Mouse (Mus musculus): ENCODE data around the gene Psmc6. TPM values are rescaled to one million over a fixed set of nuclear protein-coding genes. Genes with fewer than 3 reads are reported as not detected.
A peak's percentile ranks its signal among the peaks of the same experiment; 100 is the strongest.

Gene Psmc6
- polyA plus RNA-seq, 1 experiment from 2014 or later, result 198 TPM

DNA sequence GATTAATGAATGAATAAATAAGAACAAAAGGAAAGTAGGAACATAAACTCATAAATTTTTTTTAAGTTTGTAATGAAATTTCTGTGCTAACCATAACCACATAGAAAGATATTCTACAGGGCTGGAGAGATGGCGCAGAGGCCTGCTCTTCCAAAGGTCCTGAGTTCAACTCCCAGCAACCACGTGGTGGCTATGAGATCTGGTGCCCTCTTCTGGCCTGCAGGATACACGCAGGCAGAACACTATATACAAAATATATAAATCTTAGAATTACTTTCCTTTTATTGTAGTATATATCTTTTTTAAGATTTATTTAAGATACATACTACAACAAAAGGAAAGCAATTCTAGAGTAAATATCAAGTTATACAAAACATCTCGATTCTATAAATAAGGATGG is 53.3 kb downstream of the Psmc6 start:
- ATAC-seq (ENCODE audit: low FRiP score, low TSS enrichment), result no peak
- Histone ChIP-seq H3K4me3 (ENCODE audit: low read length) (no peak overlapping the region), H3K27me3 (ENCODE audit: control insufficient read depth, insufficient read depth, low read length) (no peaks in the 10 kb centered on the region), H3K4me1 (ENCODE audit: control insufficient read depth, insufficient read depth, low read length) (peaks cover 12% of the 10 kb centered on the region; the same call in 1 of the 2 replicates), H3K9me3 (ENCODE audit: control insufficient read depth, low read length) (no peaks in the 10 kb centered on the region), H3K4me2 (replicated peaks; ENCODE audit: low read depth, low read length) (no peak overlapping the region), H3K36me3 (ENCODE audit: control insufficient read depth, insufficient read depth, low read length) (peaks cover 32% of the 10 kb centered on the region), H3K9ac (ENCODE audit: low read depth, low read length) (no peak overlapping the region), H3K27ac (ENCODE audit: low read depth, low read length) (no peak overlapping the region)
- WGBS, result 86% methylated on average over 4 of the region's 4 CpGs

DNA sequence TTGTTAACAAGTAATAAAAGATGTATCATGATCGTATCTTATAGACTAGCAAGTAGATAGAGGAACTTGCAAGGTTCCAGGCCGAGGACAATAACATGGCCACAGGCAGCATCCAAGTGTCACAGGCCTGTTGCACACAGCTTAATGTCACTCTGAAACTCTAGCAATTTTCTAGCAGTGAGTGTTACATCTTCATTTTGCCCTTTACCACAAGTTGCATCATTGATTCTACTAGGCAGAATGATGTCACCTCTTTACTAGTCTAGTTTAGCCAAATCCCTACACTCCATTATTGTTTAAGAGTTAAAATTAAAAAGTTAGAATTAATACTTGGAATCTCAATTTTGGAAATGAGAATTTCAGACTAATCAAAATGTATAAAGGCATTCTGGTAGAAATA is 56.0 kb downstream of the Psmc6 start:
- no peak overlapping the region for H3K4me3 ChIP-seq (ENCODE audit: low read length)
- no peak overlapping the region for H3K9ac ChIP-seq (ENCODE audit: low read depth, low read length)
- peaks cover 14% of the 10 kb centered on the region; the same call in 1 of the 2 replicates for H3K36me3 ChIP-seq (ENCODE audit: control insufficient read depth, insufficient read depth, low read length)
- no peak overlapping the region for H3K4me2 ChIP-seq (replicated peaks; ENCODE audit: low read depth, low read length)
- H3K4me1 ChIP-seq (ENCODE audit: control insufficient read depth, insufficient read depth, low read length), result peaks cover 12% of the 10 kb centered on the region; the same call in 1 of the 2 replicates
- H3K27me3 ChIP-seq (ENCODE audit: control insufficient read depth, insufficient read depth, low read length), result no peaks in the 10 kb centered on the region
- 95% methylated on average over 2 of the region's 2 CpGs for WGBS
- no peak overlapping the region for H3K27ac ChIP-seq (ENCODE audit: low read depth, low read length)
- no peak for ATAC-seq (ENCODE audit: low FRiP score, low TSS enrichment)
- no peaks in the 10 kb centered on the region for H3K9me3 ChIP-seq (ENCODE audit: control insufficient read depth, low read length)

DNA sequence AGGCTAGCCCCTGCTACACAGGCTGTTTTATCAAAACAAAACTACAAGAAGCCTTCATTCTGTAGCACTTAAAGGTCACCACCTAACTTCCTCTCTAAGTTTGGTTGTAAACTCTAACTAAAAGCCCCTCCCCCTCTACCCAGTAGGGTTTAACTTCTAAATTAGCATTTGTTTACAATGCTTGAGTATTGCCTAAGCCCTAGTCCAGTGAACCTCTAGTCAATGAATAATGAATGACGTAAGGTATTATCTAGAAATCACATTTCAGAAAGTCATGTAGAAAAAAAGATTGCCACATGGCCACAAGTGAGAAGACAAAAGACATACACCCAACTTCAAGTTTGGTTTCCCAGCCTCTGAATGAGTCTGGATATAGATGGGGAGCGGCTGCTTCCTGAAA is 57.9 kb downstream of the Psmc6 start:
- peak overlapping the region; percentile 78 for H3K4me2 ChIP-seq (replicated peaks; ENCODE audit: low read depth, low read length)
- H3K36me3 ChIP-seq (ENCODE audit: control insufficient read depth, insufficient read depth, low read length), result peaks cover 6% of the 10 kb centered on the region; the same call in 1 of the 2 replicates
- H3K4me1 ChIP-seq (ENCODE audit: control insufficient read depth, insufficient read depth, low read length), result peaks cover 12% of the 10 kb centered on the region; the same call in 1 of the 2 replicates
- no peak for ATAC-seq (ENCODE audit: low FRiP score, low TSS enrichment)
- peak overlapping the region; percentile 86 for H3K4me3 ChIP-seq (ENCODE audit: low read length)
- H3K9ac ChIP-seq (ENCODE audit: low read depth, low read length), result no peak overlapping the region
- H3K27ac ChIP-seq (ENCODE audit: low read depth, low read length), result no peak overlapping the region; the same call in 1 of the 2 replicates
- H3K27me3 ChIP-seq (ENCODE audit: control insufficient read depth, insufficient read depth, low read length), result no peaks in the 10 kb centered on the region
- 22% methylated on average over 2 of the region's 2 CpGs for WGBS
- H3K9me3 ChIP-seq (ENCODE audit: control insufficient read depth, low read length), result no peaks in the 10 kb centered on the region

DNA sequence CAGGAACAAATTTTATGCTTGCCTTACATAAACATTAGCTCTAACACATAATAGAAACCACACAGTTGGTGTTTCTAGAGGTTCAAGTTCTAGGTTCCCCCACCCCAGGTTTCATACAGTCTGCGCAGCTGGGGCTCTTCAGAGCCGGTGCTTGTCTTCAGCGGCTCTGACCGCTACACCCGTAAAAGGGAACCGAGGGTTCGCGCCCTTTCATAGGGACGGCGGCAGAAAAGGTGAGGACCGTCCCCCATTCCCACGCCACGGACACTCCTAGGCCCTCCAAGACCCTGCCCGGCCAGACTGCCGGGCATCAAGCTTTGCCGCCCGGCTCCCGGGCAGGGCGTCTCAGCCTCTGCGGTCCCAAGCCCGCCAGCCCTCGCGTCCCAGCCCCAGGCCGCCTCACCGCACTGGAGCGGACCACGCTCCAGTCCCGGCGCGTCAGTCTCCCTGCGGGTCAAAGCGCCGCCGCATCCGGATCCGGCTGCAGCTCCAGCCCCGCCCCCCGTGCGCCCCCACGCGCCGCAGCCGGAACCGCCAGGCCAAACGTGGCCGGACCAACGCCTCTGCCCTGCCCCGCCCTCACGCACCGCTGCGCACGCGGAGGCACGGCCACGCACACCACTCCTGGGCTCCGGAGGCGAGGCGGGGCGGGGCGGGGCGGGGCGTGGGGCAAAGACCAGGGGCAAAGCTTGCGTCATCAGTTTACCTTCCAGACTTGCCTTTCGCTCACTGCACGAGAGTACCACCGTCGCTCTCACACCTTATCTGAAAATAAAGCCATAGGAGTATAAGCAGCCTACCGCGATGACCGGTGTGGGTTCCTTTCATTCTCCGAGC is 59.0 kb downstream of the Psmc6 start:
- no peaks in the 10 kb centered on the region for H3K9me3 ChIP-seq (ENCODE audit: control insufficient read depth, low read length)
- H3K36me3 ChIP-seq (ENCODE audit: control insufficient read depth, insufficient read depth, low read length), result 0 out of 2 replicates have a peak, but pooled peaks cover under 1% of the 10 kb centered on the region
- 1% methylated on average over 71 of the region's 71 CpGs for WGBS
- peak overlapping the region; percentile 86 for H3K4me3 ChIP-seq (ENCODE audit: low read length)
- H3K4me2 ChIP-seq (replicated peaks; ENCODE audit: low read depth, low read length), result peak overlapping the region; percentile 78
- H3K27ac ChIP-seq (ENCODE audit: low read depth, low read length), result peak overlapping the region; percentile 81
- H3K4me1 ChIP-seq (ENCODE audit: control insufficient read depth, insufficient read depth, low read length), result peaks cover 12% of the 10 kb centered on the region; the same call in 1 of the 2 replicates
- peak; percentile 97 for ATAC-seq (ENCODE audit: low FRiP score, low TSS enrichment)
- no peaks in the 10 kb centered on the region for H3K27me3 ChIP-seq (ENCODE audit: control insufficient read depth, insufficient read depth, low read length)
- peak overlapping the region; percentile 85 for H3K9ac ChIP-seq (ENCODE audit: low read depth, low read length)

DNA sequence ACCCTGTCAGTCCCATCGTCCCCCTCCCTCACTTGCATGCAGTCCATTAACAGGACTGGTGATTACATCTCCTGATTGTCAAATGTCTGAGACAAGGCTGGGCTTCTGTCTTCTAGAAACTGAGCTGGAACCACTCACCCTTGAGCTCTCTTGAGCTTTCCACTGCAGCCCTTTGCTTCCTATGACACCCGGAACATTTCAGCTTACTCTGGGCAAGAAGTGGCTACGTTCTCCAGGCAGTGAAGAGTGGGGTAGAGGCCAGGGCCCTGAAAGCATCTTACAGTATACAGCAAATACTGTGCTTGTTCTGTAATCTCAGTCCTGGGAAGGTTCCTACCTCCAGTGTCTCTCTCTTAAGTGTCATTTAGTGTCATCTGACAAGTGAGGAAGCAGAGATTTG is 59.6 kb downstream of the Psmc6 start:
- ATAC-seq (ENCODE audit: low FRiP score, low TSS enrichment), result peak; percentile 48; the same call in 1 of the 2 replicates
- 20% methylated on average over 3 of the region's 3 CpGs for WGBS
- Histone ChIP-seq H3K27ac (ENCODE audit: low read depth, low read length) (peak overlapping the region; percentile 81), H3K4me3 (ENCODE audit: low read length) (peak overlapping the region; percentile 86), H3K9me3 (ENCODE audit: control insufficient read depth, low read length) (no peaks in the 10 kb centered on the region), H3K27me3 (ENCODE audit: control insufficient read depth, insufficient read depth, low read length) (no peaks in the 10 kb centered on the region), H3K36me3 (ENCODE audit: control insufficient read depth, insufficient read depth, low read length) (no peaks in the 10 kb centered on the region), H3K4me2 (replicated peaks; ENCODE audit: low read depth, low read length) (peak overlapping the region; percentile 78), H3K9ac (ENCODE audit: low read depth, low read length) (peak overlapping the region; percentile 85), H3K4me1 (ENCODE audit: control insufficient read depth, insufficient read depth, low read length) (peaks cover 12% of the 10 kb centered on the region; the same call in 1 of the 2 replicates)

Other genes with a start within 250 kb of the Psmc6 start
- 2.3 and 3.9 TPM in 2 replicates for gene Gpr137c, start 110.1 kb upstream of the Psmc6 start, polyA plus RNA-seq (2014; fragmentation: Nextera tagmentation; extraction: Ambion mirVana)
- gene Txndc16, start 109.5 kb upstream of the Psmc6 start, polyA plus RNA-seq (2014; fragmentation: Nextera tagmentation; extraction: Ambion mirVana), result 8.6 and 14.2 TPM in 2 replicates
- 16.0 and 30.3 TPM in 2 replicates for gene Ero1l, start 11.0 kb upstream of the Psmc6 start, polyA plus RNA-seq (2014; fragmentation: Nextera tagmentation; extraction: Ambion mirVana)
- 70.9 and 81.2 TPM in 2 replicates for gene Styx, start 21.3 kb downstream of the Psmc6 start, polyA plus RNA-seq (2014; fragmentation: Nextera tagmentation; extraction: Ambion mirVana)
- gene Gnpnat1, start 75.1 kb downstream of the Psmc6 start, polyA plus RNA-seq (2014; fragmentation: Nextera tagmentation; extraction: Ambion mirVana), result 56.3 and 74.5 TPM in 2 replicates
- 147 and 172 TPM in 2 replicates for gene Fermt2, start 200.3 kb downstream of the Psmc6 start, polyA plus RNA-seq (2014; fragmentation: Nextera tagmentation; extraction: Ambion mirVana)